Mouse (Mus musculus) spleen, adult 2 months (tissue): Measurements from ENCODE around the gene Sertad2.

Source experiments
- CTCF ChIP-seq: fragments of 200-500 bp; IDR thresholded peaks from 2 replicates; pipeline ENCODE4 v1.5.1; 2011; ENCODE audit warnings: mild to moderate bottlenecking, inconsistent platforms; ENCODE audit not compliant: insufficient read depth, insufficient read length, insufficient replicate concordance; ENCODE audit errors: extremely low read depth
- POLR2A ChIP-seq: fragments of 200-500 bp; IDR thresholded peaks from 2 replicates; pipeline ENCODE4 v1.6.1; 2011; ENCODE audit warnings: low read depth, low read length, inconsistent platforms

DNA sequence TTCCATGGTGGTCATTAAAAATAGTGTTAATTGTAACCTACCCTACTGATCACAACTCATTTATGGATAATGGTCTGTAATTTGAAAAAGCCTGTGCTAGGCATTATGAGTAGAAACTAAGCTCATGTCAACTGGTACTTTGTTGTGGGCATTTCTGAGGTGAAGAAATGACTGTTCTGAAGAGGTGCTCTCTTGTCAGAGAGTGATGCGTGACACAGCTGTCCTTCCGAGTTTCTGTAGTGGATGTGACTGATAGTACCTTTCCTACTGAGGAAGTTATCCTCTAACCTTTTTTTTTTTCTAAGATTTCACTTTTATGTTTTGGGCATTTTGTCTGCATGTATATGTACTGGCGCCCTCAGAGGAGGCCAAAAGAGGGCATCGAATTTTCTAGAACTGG is 22.0 kb downstream of the Sertad2 start:
- TF ChIP-seq POLR2A = no peak
- no peak for TF ChIP-seq CTCF
